Mouse (Mus musculus) C2C12 (cell line): ENCODE data around the gene Slc2a8.

Experiments
- CTCF ChIP-seq: IDR thresholded peaks from one replicate; pipeline ENCODE4 v1.5.1; 2011; ENCODE audit not compliant: control insufficient read depth, insufficient read depth, insufficient read length
- MYOD1 ChIP-seq: IDR thresholded peaks from one replicate; pipeline ENCODE4 v1.6.1; 2011; ENCODE audit warnings: low read depth; ENCODE audit not compliant: control insufficient read depth, insufficient read length

GRCm38 (mm10) chr2:32979675-32980074, 2.2 kb downstream of the Slc2a8 start:
- TF ChIP-seq MYOD1 (no peak), CTCF (no peak)
